ENCODE assay signal across 21 mouse cellular contexts in genomic region chr12:103830273-103830672, GRCm38 (mm10). TPM values are rescaled to one million over a fixed set of nuclear protein-coding genes. Genes with fewer than 3 reads are reported as not detected.
DNase-seq lines count a peak whose midpoint lies in the region; ATAC-seq and TF ChIP-seq lines count a peak whose summit lies in the region.
"Not testable (repeated sequence)": the region's sequence is repeated elsewhere in the genome, so short reads cannot be mapped to it uniquely, and the experiment has no call there.
"Had no signal": no experiment of that assay in that cellular context is flagged by ENCODE, and none has a peak within 500 bp of the region (broad histone marks: within the 10 kb centered on the region; RNA-seq: fewer than 3 reads in every experiment).

Gene Serpina1b (minus strand): TSS chr12:103830373.

- H3K27ac ChIP-seq in intestine, embryonic 15.5 days; kidney, embryonic 15.5 days; liver, embryonic 11.5 days (ENCODE audit: low read depth, low read length); liver, embryonic 14.5 days; liver, postnatal 0 days (ENCODE audit: low read depth): not testable (repeated sequence)

- not testable (repeated sequence) for ATAC-seq in intestine, embryonic 15.5 days; kidney, embryonic 15.5 days (replicated peaks; ENCODE audit: low FRiP score); liver, embryonic 11.5 days (replicated peaks; ENCODE audit: low FRiP score); liver, embryonic 14.5 days (ENCODE audit: insufficient read depth); liver, postnatal 0 days

- TF ChIP-seq EP300 in liver, embryonic 14.5 days (IDR thresholded peaks at IDR 0.05; ENCODE audit: low read depth); liver, postnatal 0 days (IDR thresholded peaks at IDR 0.05; ENCODE audit: low read depth): not testable (repeated sequence)

- H3K4me3 ChIP-seq in intestine, embryonic 15.5 days (replicated peaks); kidney, embryonic 15.5 days (replicated peaks); liver, embryonic 11.5 days (ENCODE audit: low read depth, low read length); liver, embryonic 14.5 days (ENCODE audit: insufficient read depth in 1 of 2, low read depth in 2 of 2, low read length in 2 of 2); liver, postnatal 0 days (ENCODE audit: low read depth, low read length): not testable (repeated sequence)

- not testable (repeated sequence) for H3K36me3 ChIP-seq in intestine, embryonic 15.5 days; kidney, embryonic 15.5 days; liver, embryonic 11.5 days (ENCODE audit: control insufficient read depth, insufficient read depth, low read length); liver, embryonic 14.5 days (replicated peaks; ENCODE audit: control insufficient read depth, insufficient read depth, low read depth); liver, postnatal 0 days (replicated peaks; ENCODE audit: insufficient read depth, low read length)

- not testable (repeated sequence) for H3K9me3 ChIP-seq in intestine, embryonic 15.5 days; kidney, embryonic 15.5 days (replicated peaks); liver, embryonic 11.5 days (ENCODE audit: control insufficient read depth, low read length); liver, embryonic 14.5 days (ENCODE audit: control insufficient read depth, low read length); liver, postnatal 0 days (ENCODE audit: low read length)

- not testable (repeated sequence) for H3K4me1 ChIP-seq in intestine, embryonic 15.5 days (replicated peaks); kidney, embryonic 15.5 days; liver, embryonic 11.5 days (replicated peaks; ENCODE audit: control insufficient read depth, insufficient read depth, low read length); liver, embryonic 14.5 days (replicated peaks; ENCODE audit: control insufficient read depth in 2 of 2, insufficient read depth in 2 of 2, low read length in 1 of 2); liver, postnatal 0 days (ENCODE audit: insufficient read depth)

- WGBS in intestine, embryonic 15.5 days = 78% methylated on average over 4 of the region's 4 CpGs
- WGBS in kidney, embryonic 15.5 days = 90% methylated on average over 4 of the region's 4 CpGs
- 77% methylated on average over 4 of the region's 4 CpGs for WGBS in liver, embryonic 11.5 days
- WGBS in liver, embryonic 14.5 days (ENCODE audit: insufficient replicate concordance) = 48% methylated on average over 4 of the region's 4 CpGs
- 67% methylated on average over 4 of the region's 4 CpGs for WGBS in liver, postnatal 0 days (ENCODE audit: insufficient replicate concordance)

- not testable (repeated sequence) for H3K4me2 ChIP-seq in intestine, embryonic 15.5 days (replicated peaks); kidney, embryonic 15.5 days; liver, embryonic 11.5 days; liver, embryonic 14.5 days (ENCODE audit: low read depth); liver, postnatal 0 days (ENCODE audit: low read depth, low read length)

- H3K9ac ChIP-seq in intestine, embryonic 15.5 days; kidney, embryonic 15.5 days; liver, embryonic 11.5 days (ENCODE audit: low read depth, low read length); liver, embryonic 14.5 days (replicated peaks); liver, postnatal 0 days (replicated peaks): not testable (repeated sequence)

- not testable (repeated sequence) for TF ChIP-seq CTCF in liver, embryonic 14.5 days (IDR thresholded peaks at IDR 0.05; ENCODE audit: low read depth); liver, postnatal 0 days (IDR thresholded peaks at IDR 0.05; ENCODE audit: low read depth)

- not testable (repeated sequence) for H3K27me3 ChIP-seq in intestine, embryonic 15.5 days (replicated peaks); kidney, embryonic 15.5 days; liver, embryonic 11.5 days (replicated peaks; ENCODE audit: control insufficient read depth, insufficient read depth, low read length); liver, embryonic 14.5 days (ENCODE audit: control insufficient read depth, insufficient read depth, low read length); liver, postnatal 0 days (ENCODE audit: insufficient read depth, low read length)

- DNase-seq in adrenal gland, postnatal 4 days (ENCODE audit: low spot score in 2 of 2); liver, embryonic 11.5 days (ENCODE audit: low spot score); liver, embryonic 14.5 days (ENCODE audit: low read depth in 3 of 3, low spot score in 3 of 3); liver, postnatal 0 days: not testable (repeated sequence)
- peak; percentile 13 for DNase-seq in heart, adult 11 months

RNA-seq across cellular contexts. Expression of gene Serpina1b, which starts in this region (rescaled TPM):
- 100 to 1,000 TPM in 1 of 2 experiments, 10 to 100 TPM in 1; 27.4 to 753 TPM for total RNA-seq in adrenal gland, postnatal 4 days (2021)
- 59.9 and 63.5 TPM in 2 replicates for polyA plus RNA-seq in intestine, embryonic 15.5 days (2015; fragmentation: Nextera tagmentation; extraction: Ambion mirVana)
- 8.4 and 14.2 TPM in 2 replicates for polyA plus RNA-seq in kidney, embryonic 15.5 days (2015; fragmentation: Nextera tagmentation; extraction: Ambion mirVana)
- 344 and 359 TPM in 2 replicates for polyA plus RNA-seq in liver, embryonic 11.5 days (2014; fragmentation: Nextera tagmentation; extraction: Ambion mirVana)
- 741 and 971 TPM in 2 replicates for polyA plus RNA-seq in liver, embryonic 14.5 days (2012; rRNA removed)
- polyA plus RNA-seq in liver, embryonic 14.5 days (2014; fragmentation: Nextera tagmentation; extraction: Ambion mirVana) = 823 and 862 TPM in 2 replicates
- polyA plus RNA-seq in liver, postnatal 0 days (2015; fragmentation: Nextera tagmentation; extraction: Ambion mirVana) = 3,088 and 3,105 TPM in 2 replicates
- total RNA-seq: gastrocnemius, postnatal 25 days; granulocyte monocyte progenitor cell, adult 5-6 weeks; MEL had no signal
- polyA plus RNA-seq: C2C12; CD4-positive, CD25-positive, alpha-beta regulatory T cell, adult 4 months; cortical plate, adult 2 months; embryonic facial prominence, embryonic 10.5 days; embryonic facial prominence, embryonic 13.5 days; erythroblast, embryonic 14.5 days; forebrain, embryonic 12.5 days; forebrain, embryonic 15.5 days; hindbrain, embryonic 10.5 days; hindbrain, embryonic 13.5 days; hindbrain, embryonic 16.5 days had no signal
